Mouse (Mus musculus): Measurements from ENCODE around the gene Jmjd1c. TPM values are rescaled to one million over a fixed set of nuclear protein-coding genes. Genes with fewer than 3 reads are reported as not detected.

The Jmjd1c gene
- polyA plus RNA-seq, 1 experiment from 2014 or later = 28.8 TPM

GRCm38 (mm10) chr10:67290622-67291021 lies 194.7 kb downstream of the Jmjd1c start:
- Histone ChIP-seq H3K27me3 (ENCODE audit: control insufficient read depth, insufficient read depth, low read length) (no peaks in the 10 kb centered on the region), H3K4me1 (replicated peaks; ENCODE audit: control insufficient read depth, insufficient read depth) (no peaks in the 10 kb centered on the region), H3K27ac (replicated peaks) (0 out of 2 replicates have a peak overlapping the region, but pooled peaks have one; percentile 18), H3K4me2 (replicated peaks; ENCODE audit: low read depth) (no peak overlapping the region), H3K36me3 (ENCODE audit: control insufficient read depth, insufficient read depth, low read length) (no peaks in the 10 kb centered on the region), H3K9me3 (ENCODE audit: control insufficient read depth, low read length) (no peaks in the 10 kb centered on the region), H3K4me3 (ENCODE audit: low read depth, low read length) (no peak overlapping the region), H3K9ac (ENCODE audit: low read length) (no peak overlapping the region)
- DNase-seq (ENCODE audit: low spot score) = no peak
- WGBS = 68% methylated on average over 4 of the region's 4 CpGs
- TF ChIP-seq EP300 (optimal IDR thresholded peaks at IDR 0.05) (no peak), CTCF (IDR thresholded peaks at IDR 0.05; ENCODE audit: low read depth) (no peak)
- ATAC-seq (ENCODE audit: low FRiP score, low TSS enrichment) = no peak

- Histone ChIP-seq H3K4me2 (replicated peaks; ENCODE audit: low read depth) (no peak overlapping the region), H3K9ac (ENCODE audit: low read length) (no peak overlapping the region), H3K27ac (replicated peaks) (no peak overlapping the region), H3K4me1 (replicated peaks; ENCODE audit: control insufficient read depth, insufficient read depth) (no peaks in the 10 kb centered on the region), H3K9me3 (ENCODE audit: control insufficient read depth, low read length) (no peaks in the 10 kb centered on the region), H3K27me3 (ENCODE audit: control insufficient read depth, insufficient read depth, low read length) (no peaks in the 10 kb centered on the region), H3K36me3 (ENCODE audit: control insufficient read depth, insufficient read depth, low read length) (no peaks in the 10 kb centered on the region), H3K4me3 (ENCODE audit: low read depth, low read length) (no peak overlapping the region)
- TF ChIP-seq EP300 (optimal IDR thresholded peaks at IDR 0.05) = no peak
- TF ChIP-seq CTCF (IDR thresholded peaks at IDR 0.05; ENCODE audit: low read depth) = no peak
- DNase-seq (ENCODE audit: low spot score) (no peak), ATAC-seq (ENCODE audit: low FRiP score, low TSS enrichment) (0 out of 2 replicates have a peak, but pooled peaks have one; percentile 28)
- WGBS = 40% methylated on average over 8 of the region's 8 CpGs
Measured at GRCm38 (mm10) chr10:67291087-67291486, 195.2 kb downstream of the Jmjd1c start.

- no peak overlapping the region for H3K27ac ChIP-seq (replicated peaks)
- DNase-seq (ENCODE audit: low spot score) (no peak), ATAC-seq (ENCODE audit: low FRiP score, low TSS enrichment) (no peak)
- no peaks in the 10 kb centered on the region for H3K27me3 ChIP-seq (ENCODE audit: control insufficient read depth, insufficient read depth, low read length)
- no peak overlapping the region for H3K4me3 ChIP-seq (ENCODE audit: low read depth, low read length)
- H3K36me3 ChIP-seq (ENCODE audit: control insufficient read depth, insufficient read depth, low read length) = no peaks in the 10 kb centered on the region
- WGBS = 74% methylated on average over 5 of the region's 5 CpGs
- H3K9me3 ChIP-seq (ENCODE audit: control insufficient read depth, low read length) = no peaks in the 10 kb centered on the region
- H3K4me1 ChIP-seq (replicated peaks; ENCODE audit: control insufficient read depth, insufficient read depth) = no peaks in the 10 kb centered on the region
- H3K4me2 ChIP-seq (replicated peaks; ENCODE audit: low read depth) = no peak overlapping the region
- no peak overlapping the region for H3K9ac ChIP-seq (ENCODE audit: low read length)
- no peak for TF ChIP-seq EP300 (optimal IDR thresholded peaks at IDR 0.05)
- TF ChIP-seq CTCF (IDR thresholded peaks at IDR 0.05; ENCODE audit: low read depth) = no peak
Measured at GRCm38 (mm10) chr10:67295331-67295730, 199.4 kb downstream of the Jmjd1c start.

GRCm38 (mm10) chr10:67295938-67296466 lies 200.1 kb downstream of the Jmjd1c start:
- H3K9me3 ChIP-seq (ENCODE audit: control insufficient read depth, low read length) = no peaks in the 10 kb centered on the region
- WGBS = 74% methylated on average over 7 of the region's 7 CpGs
- H3K9ac ChIP-seq (ENCODE audit: low read length) = no peak overlapping the region
- no peaks in the 10 kb centered on the region for H3K4me1 ChIP-seq (replicated peaks; ENCODE audit: control insufficient read depth, insufficient read depth)
- ATAC-seq (ENCODE audit: low FRiP score, low TSS enrichment) (no peak), DNase-seq (ENCODE audit: low spot score) (no peak)
- H3K27ac ChIP-seq (replicated peaks) = no peak overlapping the region
- no peak overlapping the region for H3K4me3 ChIP-seq (ENCODE audit: low read depth, low read length)
- no peaks in the 10 kb centered on the region for H3K27me3 ChIP-seq (ENCODE audit: control insufficient read depth, insufficient read depth, low read length)
- TF ChIP-seq CTCF (IDR thresholded peaks at IDR 0.05; ENCODE audit: low read depth) = no peak
- TF ChIP-seq EP300 (optimal IDR thresholded peaks at IDR 0.05) = no peak
- no peak overlapping the region for H3K4me2 ChIP-seq (replicated peaks; ENCODE audit: low read depth)
- no peaks in the 10 kb centered on the region for H3K36me3 ChIP-seq (ENCODE audit: control insufficient read depth, insufficient read depth, low read length)

- DNase-seq (ENCODE audit: low spot score) (no peak), ATAC-seq (ENCODE audit: low FRiP score, low TSS enrichment) (no peak)
- no peak for TF ChIP-seq EP300 (optimal IDR thresholded peaks at IDR 0.05)
- no peak for TF ChIP-seq CTCF (IDR thresholded peaks at IDR 0.05; ENCODE audit: low read depth)
- H3K27ac ChIP-seq (replicated peaks) = no peak overlapping the region
- H3K36me3 ChIP-seq (ENCODE audit: control insufficient read depth, insufficient read depth, low read length) = no peaks in the 10 kb centered on the region
- H3K9ac ChIP-seq (ENCODE audit: low read length) = no peak overlapping the region
- H3K4me1 ChIP-seq (replicated peaks; ENCODE audit: control insufficient read depth, insufficient read depth) = no peaks in the 10 kb centered on the region
- no peak overlapping the region for H3K4me2 ChIP-seq (replicated peaks; ENCODE audit: low read depth)
- H3K9me3 ChIP-seq (ENCODE audit: control insufficient read depth, low read length) = no peaks in the 10 kb centered on the region
- WGBS = 83% methylated on average over 8 of the region's 8 CpGs
- no peak overlapping the region for H3K4me3 ChIP-seq (ENCODE audit: low read depth, low read length)
- H3K27me3 ChIP-seq (ENCODE audit: control insufficient read depth, insufficient read depth, low read length) = no peaks in the 10 kb centered on the region
Measured at GRCm38 (mm10) chr10:67296482-67297152, 200.7 kb downstream of the Jmjd1c start.

GRCm38 (mm10) chr10:67297175-67297855 lies 201.4 kb downstream of the Jmjd1c start:
- no peaks in the 10 kb centered on the region for H3K9me3 ChIP-seq (ENCODE audit: control insufficient read depth, low read length)
- H3K9ac ChIP-seq (ENCODE audit: low read length) = no peak overlapping the region
- no peaks in the 10 kb centered on the region for H3K27me3 ChIP-seq (ENCODE audit: control insufficient read depth, insufficient read depth, low read length)
- DNase-seq (ENCODE audit: low spot score) = no peak
- no peaks in the 10 kb centered on the region for H3K4me1 ChIP-seq (replicated peaks; ENCODE audit: control insufficient read depth, insufficient read depth)
- no peak overlapping the region for H3K27ac ChIP-seq (replicated peaks)
- no peak overlapping the region for H3K4me2 ChIP-seq (replicated peaks; ENCODE audit: low read depth)
- H3K4me3 ChIP-seq (ENCODE audit: low read depth, low read length) = no peak overlapping the region
- no peaks in the 10 kb centered on the region for H3K36me3 ChIP-seq (ENCODE audit: control insufficient read depth, insufficient read depth, low read length)
- no peak for ATAC-seq (ENCODE audit: low FRiP score, low TSS enrichment)
- TF ChIP-seq CTCF (IDR thresholded peaks at IDR 0.05; ENCODE audit: low read depth) (no peak), EP300 (optimal IDR thresholded peaks at IDR 0.05) (no peak)
- WGBS = 82% methylated on average over 17 of the region's 17 CpGs
